Mouse (Mus musculus) spleen, adult 2 months (tissue): ENCODE measurements around the gene Kif3a. TPM values are rescaled to one million over a fixed set of nuclear protein-coding genes. Genes with fewer than 3 reads are reported as not detected.

Experiments used
- DNase-seq, 2 experiments: peaks; one replicate each; pipeline versions ENCODE4 v3.0.0 to v3.0.0-alpha.2; 2012 to 2021; ENCODE audit warnings: low spot score in 2 of 2, low read depth in 1 of 2
- H3K27ac ChIP-seq: fragments of 200-500 bp; 2 replicates; pipeline ENCODE4 v1.5.1; 2012; ENCODE audit warnings: low read length, inconsistent platforms; ENCODE audit not compliant: insufficient read depth
- H3K27me3 ChIP-seq: fragments of 200-500 bp; 2 replicates; pipeline ENCODE4 v1.6.1; 2012; ENCODE audit warnings: mild to moderate bottlenecking, moderate library complexity, low read length, inconsistent platforms; ENCODE audit not compliant: control insufficient read depth, insufficient read depth
- H3K36me3 ChIP-seq: fragments of 200-500 bp; 2 replicates; pipeline ENCODE4 v1.6.1; 2012; ENCODE audit warnings: mild to moderate bottlenecking, low read length, inconsistent platforms; ENCODE audit not compliant: control insufficient read depth, insufficient read depth
- H3K4me1 ChIP-seq: fragments of 200-500 bp; 2 replicates; pipeline ENCODE4 v1.6.1; 2011; ENCODE audit warnings: inconsistent platforms; ENCODE audit not compliant: control insufficient read depth, insufficient read depth, insufficient read length
- H3K4me3 ChIP-seq: fragments of 200-500 bp; 2 replicates; pipeline ENCODE4 v1.5.1; 2011; ENCODE audit warnings: mild to moderate bottlenecking, inconsistent platforms; ENCODE audit not compliant: insufficient read depth, insufficient read length; ENCODE audit errors: extremely low read depth
- CTCF ChIP-seq: fragments of 200-500 bp; IDR thresholded peaks from 2 replicates; pipeline ENCODE4 v1.5.1; 2011; ENCODE audit warnings: mild to moderate bottlenecking, inconsistent platforms; ENCODE audit not compliant: insufficient read depth, insufficient read length, insufficient replicate concordance; ENCODE audit errors: extremely low read depth
- POLR2A ChIP-seq: fragments of 200-500 bp; IDR thresholded peaks from 2 replicates; pipeline ENCODE4 v1.6.1; 2011; ENCODE audit warnings: low read depth, low read length, inconsistent platforms
- WGBS: fragments of 180-500 bp; shearing (Covaris S2); methylation state at CpG from one replicate; pipeline ENCODE4 v1.1.7; 2018; 5-methylcytosine and 5-hydroxymethylcytosine counted together
- polyA plus RNA-seq: library from polyadenylated mRNA; depleted of rRNA; stranded (reverse); fragments of >200 nt; gene quantifications from 2 replicates; pipeline ENCODE4 v1.2.3, GENCODE M21; 2012; rRNA removed

Gene Kif3a
- 1.2 and 1.3 TPM in 2 replicates for polyA plus RNA-seq

GRCm38 (mm10) chr11:53567224-53568014 is at the start of gene Kif3a:
Gene Kif3a (plus strand): TSS chr11:53567379.
- Histone ChIP-seq H3K27ac (no peak within 1 kb of the TSS), H3K4me1 (0 out of 2 replicates have a peak, but pooled peaks cover 3% of the 10 kb centered on the region), H3K4me3 (peak within 1 kb of the TSS; percentile 92), H3K27me3 (no peaks in the 10 kb centered on the region), H3K36me3 (no peaks in the 10 kb centered on the region)
- DNase-seq: peak; percentile 80 to 88
- WGBS: 2% methylated on average over 69 of the region's 69 CpGs
- TF ChIP-seq POLR2A (no peak), CTCF (no peak)

- peaks cover 5% of the 10 kb centered on the region for H3K4me1 ChIP-seq
- no peak for DNase-seq
- peaks cover 7% of the 10 kb centered on the region for H3K27me3 ChIP-seq
- no peak overlapping the region for H3K27ac ChIP-seq
- H3K36me3 ChIP-seq: no peaks in the 10 kb centered on the region
- H3K4me3 ChIP-seq: no peak overlapping the region
- 53% methylated on average over 5 of the region's 5 CpGs for WGBS
- TF ChIP-seq POLR2A: no peak
- no peak for TF ChIP-seq CTCF
Measured at GRCm38 (mm10) chr11:53518759-53519158, 48.4 kb upstream of the Kif3a start.

- no peaks in the 10 kb centered on the region for H3K36me3 ChIP-seq
- peak within 1 kb of the TSS; percentile 34; the same call in 1 of the 2 replicates for H3K27ac ChIP-seq
- peaks cover 7% of the 10 kb centered on the region for H3K27me3 ChIP-seq
- H3K4me1 ChIP-seq: peaks cover 5% of the 10 kb centered on the region
- TF ChIP-seq CTCF: no peak
- no peak for TF ChIP-seq POLR2A
- peak within 1 kb of the TSS; percentile 60 for H3K4me3 ChIP-seq
- no peak for DNase-seq
- WGBS: 11% methylated on average over 75 of the region's 79 CpGs
Measured at GRCm38 (mm10) chr11:53519207-53520121, 47.7 kb upstream of the Kif3a start, which contains the start of gene Sept8. Gene Sept8 (plus strand): TSS chr11:53519257.

- Histone ChIP-seq H3K27me3 (peaks cover 7% of the 10 kb centered on the region), H3K4me1 (peaks cover 5% of the 10 kb centered on the region), H3K36me3 (no peaks in the 10 kb centered on the region), H3K27ac (peak overlapping the region; percentile 34), H3K4me3 (peak overlapping the region; percentile 60)
- 20% methylated on average over 24 of the region's 24 CpGs for WGBS
- TF ChIP-seq POLR2A: no peak
- no peak for DNase-seq
Measured at GRCm38 (mm10) chr11:53520122-53520978, 46.8 kb upstream of the Kif3a start.

DNA sequence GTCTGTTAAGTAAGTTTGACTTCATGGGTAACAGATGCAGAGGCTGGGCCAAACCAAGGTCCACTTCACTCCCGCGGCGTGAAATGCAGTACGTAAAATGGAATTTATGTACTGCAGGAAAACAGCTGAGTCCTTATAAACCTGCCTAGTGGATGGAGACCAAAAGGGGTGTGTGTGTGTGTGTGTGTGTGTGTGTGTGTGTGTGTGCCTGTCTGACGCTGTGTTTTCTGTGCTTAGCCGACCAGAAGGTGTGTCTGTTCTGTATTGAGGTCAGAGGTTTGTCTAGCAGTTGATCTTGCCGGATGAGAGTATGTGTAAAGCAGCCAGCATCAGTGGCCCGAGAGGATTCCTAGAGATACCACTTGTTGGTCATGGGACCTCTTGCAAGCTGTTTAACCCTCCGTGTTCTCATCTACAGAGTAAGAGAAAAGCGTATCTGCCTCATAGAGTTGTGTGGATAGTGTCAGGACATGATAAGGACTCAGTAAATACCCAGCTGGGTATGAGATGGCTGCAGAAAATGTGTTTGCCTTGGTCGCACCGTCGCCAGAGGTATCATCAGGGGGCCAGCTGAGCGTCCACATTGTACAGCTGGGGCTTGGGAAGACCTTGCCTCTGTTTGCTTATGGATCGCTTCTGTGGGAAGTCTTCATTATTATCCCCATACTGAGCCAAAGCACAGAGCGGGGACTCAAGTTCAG is 45.9 kb upstream of the Kif3a start:
- WGBS: 74% methylated on average over 16 of the region's 16 CpGs
- Histone ChIP-seq H3K4me1 (peaks cover 5% of the 10 kb centered on the region), H3K27me3 (peaks cover 7% of the 10 kb centered on the region), H3K36me3 (no peaks in the 10 kb centered on the region), H3K4me3 (0 out of 2 replicates have a peak overlapping the region, but pooled peaks have one; percentile 5), H3K27ac (peak overlapping the region; percentile 40; the same call in 1 of the 2 replicates)
- TF ChIP-seq CTCF (no peak), POLR2A (no peak)
- DNase-seq: no peak

DNA sequence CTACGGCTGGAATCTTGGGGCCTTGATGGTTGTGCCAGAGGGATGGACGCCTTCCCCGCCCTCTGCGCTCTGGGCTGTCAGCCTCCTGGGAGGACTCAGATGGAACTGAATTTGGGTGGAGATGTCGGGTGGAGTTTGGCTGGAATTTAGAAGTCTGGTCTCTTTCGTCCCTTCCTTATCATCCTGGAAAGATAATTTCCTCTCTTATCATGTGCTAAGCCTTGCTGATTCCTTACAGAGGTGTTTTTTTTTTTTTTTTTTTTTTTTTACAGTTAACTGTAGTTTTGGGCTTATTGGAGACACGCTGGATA is 45.4 kb upstream of the Kif3a start:
- H3K27me3 ChIP-seq: peaks cover 7% of the 10 kb centered on the region
- TF ChIP-seq POLR2A (no peak), CTCF (no peak)

More for the DNA sequence above, 45.4 kb upstream of the Kif3a start:
- no peak overlapping the region for H3K4me3 ChIP-seq
- peaks cover 5% of the 10 kb centered on the region for H3K4me1 ChIP-seq
- no peak for DNase-seq
- H3K27ac ChIP-seq: peak overlapping the region; percentile 40; the same call in 1 of the 2 replicates
- 79% methylated on average over 7 of the region's 7 CpGs for WGBS
- no peaks in the 10 kb centered on the region for H3K36me3 ChIP-seq
